Mouse (Mus musculus): ENCODE results near the gene Olfr1508. TPM values are rescaled to one million over a fixed set of nuclear protein-coding genes. Genes with fewer than 3 reads are reported as not detected.

Gene Olfr1508
- polyA plus RNA-seq (2012; rRNA removed): not detected in 2 replicates
- not detected in 2 replicates for polyA plus RNA-seq (2014; fragmentation: Nextera tagmentation; extraction: Ambion mirVana)

GRCm38 (mm10) chr14:52467395-52467794 lies at the start of gene Olfr1508:
TSS of gene Olfr1508 (minus strand) at chr14:52467495.
- Histone ChIP-seq H3K4me3 (ENCODE audit: insufficient read depth in 1 of 2, low read depth in 2 of 2, low read length in 2 of 2) (no peak within 1 kb of the TSS), H3K9ac (replicated peaks) (no peak within 1 kb of the TSS), H3K27ac (no peak within 1 kb of the TSS), H3K4me2 (ENCODE audit: low read depth) (no peak within 1 kb of the TSS), H3K4me1 (replicated peaks; ENCODE audit: control insufficient read depth in 2 of 2, insufficient read depth in 2 of 2, low read length in 1 of 2) (no peaks in the 10 kb centered on the region), H3K36me3 (replicated peaks; ENCODE audit: control insufficient read depth, insufficient read depth, low read depth) (no peaks in the 10 kb centered on the region), H3K9me3 (ENCODE audit: control insufficient read depth, low read length) (no peaks in the 10 kb centered on the region), H3K27me3 (ENCODE audit: control insufficient read depth, insufficient read depth, low read length) (no peaks in the 10 kb centered on the region)
- DNase-seq (ENCODE audit: low read depth in 3 of 3, low spot score in 3 of 3): no peak
- ATAC-seq (ENCODE audit: insufficient read depth): no peak
- TF ChIP-seq EP300 (IDR thresholded peaks at IDR 0.05; ENCODE audit: low read depth): no peak
- no peak for TF ChIP-seq CTCF (IDR thresholded peaks at IDR 0.05; ENCODE audit: low read depth)
- WGBS (ENCODE audit: insufficient replicate concordance): 33% methylated on average over 2 of the region's 2 CpGs

GRCm38 (mm10) chr14:52495516-52495915 lies 28.2 kb upstream of the Olfr1508 start, which contains the start of gene Olfr1507:
TSS of gene Olfr1507 (minus strand) at chr14:52495749.
- no peak for TF ChIP-seq EP300 (IDR thresholded peaks at IDR 0.05; ENCODE audit: low read depth)
- TF ChIP-seq CTCF (IDR thresholded peaks at IDR 0.05; ENCODE audit: low read depth): no peak
- Histone ChIP-seq H3K4me3 (ENCODE audit: insufficient read depth in 1 of 2, low read depth in 2 of 2, low read length in 2 of 2) (no peak within 1 kb of the TSS), H3K27me3 (ENCODE audit: control insufficient read depth, insufficient read depth, low read length) (no peaks in the 10 kb centered on the region), H3K4me1 (replicated peaks; ENCODE audit: control insufficient read depth in 2 of 2, insufficient read depth in 2 of 2, low read length in 1 of 2) (no peaks in the 10 kb centered on the region), H3K9ac (replicated peaks) (no peak within 1 kb of the TSS), H3K36me3 (replicated peaks; ENCODE audit: control insufficient read depth, insufficient read depth, low read depth) (no peaks in the 10 kb centered on the region), H3K9me3 (ENCODE audit: control insufficient read depth, low read length) (no peaks in the 10 kb centered on the region), H3K27ac (no peak within 1 kb of the TSS), H3K4me2 (ENCODE audit: low read depth) (no peak within 1 kb of the TSS)
- ATAC-seq (ENCODE audit: insufficient read depth) (no peak), DNase-seq (ENCODE audit: low read depth in 3 of 3, low spot score in 3 of 3) (no peak)
- WGBS (ENCODE audit: insufficient replicate concordance): 69% methylated on average over 4 of the region's 4 CpGs

- Histone ChIP-seq H3K27ac (no peak overlapping the region), H3K9me3 (ENCODE audit: control insufficient read depth, low read length) (no peaks in the 10 kb centered on the region), H3K4me1 (replicated peaks; ENCODE audit: control insufficient read depth in 2 of 2, insufficient read depth in 2 of 2, low read length in 1 of 2) (no peaks in the 10 kb centered on the region), H3K9ac (replicated peaks) (no peak overlapping the region), H3K4me2 (ENCODE audit: low read depth) (no peak overlapping the region), H3K36me3 (replicated peaks; ENCODE audit: control insufficient read depth, insufficient read depth, low read depth) (no peaks in the 10 kb centered on the region), H3K27me3 (ENCODE audit: control insufficient read depth, insufficient read depth, low read length) (no peaks in the 10 kb centered on the region), H3K4me3 (ENCODE audit: insufficient read depth in 1 of 2, low read depth in 2 of 2, low read length in 2 of 2) (no peak overlapping the region)
- WGBS (ENCODE audit: insufficient replicate concordance): 53% methylated on average over 1 of the region's 1 CpGs
- DNase-seq (ENCODE audit: low read depth in 3 of 3, low spot score in 3 of 3): no peak
- TF ChIP-seq CTCF (IDR thresholded peaks at IDR 0.05; ENCODE audit: low read depth) (no peak), EP300 (IDR thresholded peaks at IDR 0.05; ENCODE audit: low read depth) (no peak)
- ATAC-seq (ENCODE audit: insufficient read depth): no peak
Observed at GRCm38 (mm10) chr14:52465738-52466137, 1.6 kb downstream of the Olfr1508 start.

GRCm38 (mm10) chr14:52461928-52462327 lies 5.4 kb downstream of the Olfr1508 start:
- H3K4me2 ChIP-seq (ENCODE audit: low read depth): no peak overlapping the region
- DNase-seq (ENCODE audit: low read depth in 3 of 3, low spot score in 3 of 3): no peak

GRCm38 (mm10) chr14:52451138-52451537 lies 16.2 kb downstream of the Olfr1508 start:
- Histone ChIP-seq H3K4me1 (replicated peaks; ENCODE audit: control insufficient read depth in 2 of 2, insufficient read depth in 2 of 2, low read length in 1 of 2) (no peaks in the 10 kb centered on the region), H3K27me3 (ENCODE audit: control insufficient read depth, insufficient read depth, low read length) (no peaks in the 10 kb centered on the region), H3K4me3 (ENCODE audit: insufficient read depth in 1 of 2, low read depth in 2 of 2, low read length in 2 of 2) (no peak overlapping the region), H3K9me3 (ENCODE audit: control insufficient read depth, low read length) (no peaks in the 10 kb centered on the region), H3K9ac (replicated peaks) (no peak overlapping the region), H3K4me2 (ENCODE audit: low read depth) (no peak overlapping the region), H3K36me3 (replicated peaks; ENCODE audit: control insufficient read depth, insufficient read depth, low read depth) (no peaks in the 10 kb centered on the region), H3K27ac (no peak overlapping the region)
- WGBS (ENCODE audit: insufficient replicate concordance): 21% methylated on average over 8 of the region's 8 CpGs
- DNase-seq (ENCODE audit: low read depth in 3 of 3, low spot score in 3 of 3) (peak; percentile 1 to 16 (median 6)), ATAC-seq (ENCODE audit: insufficient read depth) (no peak)
- TF ChIP-seq EP300 (IDR thresholded peaks at IDR 0.05; ENCODE audit: low read depth) (no peak), CTCF (IDR thresholded peaks at IDR 0.05; ENCODE audit: low read depth) (no peak)

More at GRCm38 (mm10) chr14:52461928-52462327, 5.4 kb downstream of the Olfr1508 start:
- TF ChIP-seq CTCF (IDR thresholded peaks at IDR 0.05; ENCODE audit: low read depth) (no peak), EP300 (IDR thresholded peaks at IDR 0.05; ENCODE audit: low read depth) (no peak)
- no peaks in the 10 kb centered on the region for H3K4me1 ChIP-seq (replicated peaks; ENCODE audit: control insufficient read depth in 2 of 2, insufficient read depth in 2 of 2, low read length in 1 of 2)
- no peak for ATAC-seq (ENCODE audit: insufficient read depth)
- no peak overlapping the region for H3K9ac ChIP-seq (replicated peaks)
- H3K9me3 ChIP-seq (ENCODE audit: control insufficient read depth, low read length): no peaks in the 10 kb centered on the region
- no peaks in the 10 kb centered on the region for H3K36me3 ChIP-seq (replicated peaks; ENCODE audit: control insufficient read depth, insufficient read depth, low read depth)
- no peak overlapping the region for H3K27ac ChIP-seq
- no peaks in the 10 kb centered on the region for H3K27me3 ChIP-seq (ENCODE audit: control insufficient read depth, insufficient read depth, low read length)
- no peak overlapping the region for H3K4me3 ChIP-seq (ENCODE audit: insufficient read depth in 1 of 2, low read depth in 2 of 2, low read length in 2 of 2)

Data from liver, embryonic 14.5 days (tissue).